Mouse (Mus musculus) neural tube, embryonic 14.5 days (tissue): ENCODE results near the gene Ackr2. TPM values are rescaled to one million over a fixed set of nuclear protein-coding genes. Genes with fewer than 3 reads are reported as not detected.

Experiments
- ATAC-seq: fragments of 200-750 bp; cut with Nextera tagmentation; 2 replicates; pipeline ENCODE4 v1.8.0; 2017; ENCODE audit warnings: low read depth, mild to moderate bottlenecking, moderate TSS enrichment, moderate library complexity
- H3K27ac ChIP-seq: fragments of 300-500 bp; sonication (generic); 2 replicates; pipeline ENCODE4 v1.5.1; 2014; ENCODE audit warnings: low read depth, mild to moderate bottlenecking, control low read depth, low read length, moderate library complexity, mixed read lengths
- H3K27me3 ChIP-seq: fragments of 300-500 bp; sonication (generic); 2 replicates; pipeline ENCODE4 v1.6.1; 2014; ENCODE audit warnings: low read length; ENCODE audit not compliant: control insufficient read depth, insufficient read depth
- H3K36me3 ChIP-seq: fragments of 300-500 bp; sonication (generic); 2 replicates; pipeline ENCODE4 v1.6.1; 2014; ENCODE audit warnings: low read length, mixed read lengths; ENCODE audit not compliant: control insufficient read depth, insufficient read depth
- H3K4me1 ChIP-seq: fragments of 300-500 bp; sonication (generic); 2 replicates; pipeline ENCODE4 v1.6.1; 2014; ENCODE audit warnings: low read length; ENCODE audit not compliant: control insufficient read depth, insufficient read depth
- H3K4me2 ChIP-seq: fragments of 300-500 bp; sonication (generic); 2 replicates; pipeline ENCODE4 v1.6.1; 2014; ENCODE audit warnings: mild to moderate bottlenecking, low read depth, low read length, control low read depth
- H3K4me3 ChIP-seq: fragments of 300-500 bp; sonication (generic); 2 replicates; pipeline ENCODE4 v1.5.1; 2014; ENCODE audit warnings: low read depth, low read length, control low read depth, mixed read lengths
- H3K9ac ChIP-seq: fragments of 300-500 bp; sonication (generic); replicated peaks from 2 replicates; pipeline ENCODE4 v1.6.1; 2014; ENCODE audit warnings: low read depth, mild to moderate bottlenecking, control low read depth, low read length, mixed read lengths
- H3K9me3 ChIP-seq: fragments of 300-500 bp; sonication (generic); 2 replicates; pipeline ENCODE4 v1.6.1; 2016; ENCODE audit warnings: low read length; ENCODE audit not compliant: control insufficient read depth
- WGBS: fragments of 180-500 bp; shearing (Covaris S2); extraction: QIAGEN DNeasy Blood & Tissue Kit; methylation state at CpG from one replicate; pipeline ENCODE4 v1.1.7; 2014; 5-methylcytosine and 5-hydroxymethylcytosine counted together
- polyA plus RNA-seq: library from polyadenylated mRNA; unstranded; fragments of >200 nt; fragmentation: Nextera tagmentation; extraction: Ambion mirVana; gene quantifications from 2 replicates; pipeline ENCODE4 v1.2.1, GENCODE M21; 2014

The Ackr2 gene
- polyA plus RNA-seq, 1 experiment from 2014 or later = 1.6 TPM

GRCm38 (mm10) chr9:121959966-121960635 is 61.9 kb downstream of the Ackr2 start:
- Histone ChIP-seq H3K27ac (no peak overlapping the region), H3K4me3 (no peak overlapping the region), H3K36me3 (no peaks in the 10 kb centered on the region), H3K9me3 (no peaks in the 10 kb centered on the region), H3K4me1 (no peaks in the 10 kb centered on the region), H3K27me3 (no peaks in the 10 kb centered on the region), H3K4me2 (no peak overlapping the region), H3K9ac (no peak overlapping the region)
- 66% methylated on average over 7 of the region's 7 CpGs for WGBS
- no peak for ATAC-seq

Other genes starting within 250 kb of the Ackr2 start
- 18.1 and 19.8 TPM in 2 replicates for gene Sec22c, start 192.9 kb upstream of the Ackr2 start, polyA plus RNA-seq
- 194 and 208 TPM in 2 replicates for gene Ss18l2, start 188.0 kb upstream of the Ackr2 start, polyA plus RNA-seq
- 64.9 and 82.9 TPM in 2 replicates for gene Nktr, start 179.2 kb upstream of the Ackr2 start, polyA plus RNA-seq
- gene Zfp651, start 139.0 kb upstream of the Ackr2 start, polyA plus RNA-seq = 15.7 and 17.0 TPM in 2 replicates
- gene Klhl40, start 120.7 kb upstream of the Ackr2 start, polyA plus RNA-seq = 1.7 and 2.4 TPM in 2 replicates
- gene Hhatl, start 105.8 kb upstream of the Ackr2 start, polyA plus RNA-seq = 0.26 and 0.40 TPM in 2 replicates
- gene Ccdc13, start 58.9 kb upstream of the Ackr2 start, polyA plus RNA-seq = 1.9 and 2.7 TPM in 2 replicates
- gene Higd1a, start 40.0 kb upstream of the Ackr2 start, polyA plus RNA-seq = 135 and 159 TPM in 2 replicates
- gene Cyp8b1, start 17.9 kb downstream of the Ackr2 start, polyA plus RNA-seq = not detected in 2 replicates
- gene Fam198a, start 52.6 kb downstream of the Ackr2 start, polyA plus RNA-seq = 1.0 and 2.5 TPM in 2 replicates
- gene Pomgnt2, start 98.8 kb downstream of the Ackr2 start, polyA plus RNA-seq = 26.6 and 28.1 TPM in 2 replicates
- gene Snrk, start 218.9 kb downstream of the Ackr2 start, polyA plus RNA-seq = 43.0 and 55.6 TPM in 2 replicates